Mouse (Mus musculus) kidney, embryonic 16.5 days (tissue): ENCODE measurements around the gene Ttl. TPM values are rescaled to one million over a fixed set of nuclear protein-coding genes. Genes with fewer than 3 reads are reported as not detected.

Experiments
- ATAC-seq: fragments of 200-750 bp; cut with Nextera tagmentation; 2 replicates; pipeline ENCODE4 v1.8.0; 2017; ENCODE audit warnings: moderate TSS enrichment; ENCODE audit not compliant: low FRiP score, low TSS enrichment
- H3K27ac ChIP-seq: fragments of 300-500 bp; sonication (generic); 2 replicates; pipeline ENCODE4 v1.5.1; 2014; ENCODE audit warnings: low read length
- H3K27me3 ChIP-seq: fragments of 300-500 bp; sonication (generic); 2 replicates; pipeline ENCODE4 v1.6.1; 2014; ENCODE audit warnings: low read length, control low read depth, mixed read lengths; ENCODE audit not compliant: insufficient read depth
- H3K36me3 ChIP-seq: fragments of 300-500 bp; sonication (generic); 2 replicates; pipeline ENCODE4 v1.6.1; 2014; ENCODE audit warnings: low read length, control low read depth, mixed read lengths; ENCODE audit not compliant: insufficient read depth
- H3K4me1 ChIP-seq: fragments of 300-500 bp; sonication (generic); 2 replicates; pipeline ENCODE4 v1.6.1; 2014; ENCODE audit warnings: low read length, control low read depth, mixed read lengths; ENCODE audit not compliant: insufficient read depth
- H3K4me2 ChIP-seq: fragments of 300-500 bp; sonication (generic); replicated peaks from 2 replicates; pipeline ENCODE4 v1.6.1; 2014; ENCODE audit warnings: low read depth, low read length
- H3K4me3 ChIP-seq: fragments of 300-500 bp; sonication (generic); 2 replicates; pipeline ENCODE4 v1.5.1; 2014; ENCODE audit warnings: mild to moderate bottlenecking, low read length
- H3K9ac ChIP-seq: fragments of 300-500 bp; sonication (generic); replicated peaks from 2 replicates; pipeline ENCODE4 v1.6.1; 2014; ENCODE audit warnings: low read length
- H3K9me3 ChIP-seq: fragments of 300-500 bp; sonication (generic); 2 replicates; pipeline ENCODE4 v1.6.1; 2016; ENCODE audit warnings: low read length, control low read depth
- WGBS: fragments of 180-500 bp; shearing (Covaris S2); extraction: QIAGEN DNeasy Blood & Tissue Kit; methylation state at CpG from one replicate; pipeline ENCODE4 v1.1.7; 2014; 5-methylcytosine and 5-hydroxymethylcytosine counted together
- polyA plus RNA-seq: library from polyadenylated mRNA; unstranded; fragments of >200 nt; fragmentation: Nextera tagmentation; extraction: Ambion mirVana; gene quantifications from 2 replicates; pipeline ENCODE4 v1.2.1, GENCODE M21; 2015

Gene Ttl
- polyA plus RNA-seq, result 13.4 TPM in 2 replicates

- H3K4me2 ChIP-seq, result peak within 1 kb of the TSS; percentile 75
- H3K27ac ChIP-seq, result peak within 1 kb of the TSS; percentile 45
- peak; percentile 93 for ATAC-seq
- H3K4me1 ChIP-seq, result peaks cover 12% of the 10 kb centered on the region
- H3K9me3 ChIP-seq, result no peaks in the 10 kb centered on the region
- H3K36me3 ChIP-seq, result peaks cover 13% of the 10 kb centered on the region; the same call in 1 of the 2 replicates
- H3K27me3 ChIP-seq, result no peaks in the 10 kb centered on the region
- H3K9ac ChIP-seq, result peak within 1 kb of the TSS; percentile 75
- 1% methylated on average over 57 of the region's 62 CpGs for WGBS
- H3K4me3 ChIP-seq, result peak within 1 kb of the TSS; percentile 66
These were observed at the start of gene Ttl for GRCm38 (mm10) chr2:129065437-129066282. Ttl (plus strand) TSS chr2:129065942.

- Histone ChIP-seq H3K4me3 (no peak overlapping the region), H3K4me1 (no peaks in the 10 kb centered on the region), H3K9ac (no peak overlapping the region), H3K27ac (no peak overlapping the region), H3K4me2 (no peak overlapping the region), H3K36me3 (no peaks in the 10 kb centered on the region), H3K27me3 (no peaks in the 10 kb centered on the region), H3K9me3 (no peaks in the 10 kb centered on the region)
- no peak for ATAC-seq
- 79% methylated on average over 2 of the region's 2 CpGs for WGBS
These were observed 45.6 kb upstream of the Ttl start for GRCm38 (mm10) chr2:129020106-129020505.

DNA sequence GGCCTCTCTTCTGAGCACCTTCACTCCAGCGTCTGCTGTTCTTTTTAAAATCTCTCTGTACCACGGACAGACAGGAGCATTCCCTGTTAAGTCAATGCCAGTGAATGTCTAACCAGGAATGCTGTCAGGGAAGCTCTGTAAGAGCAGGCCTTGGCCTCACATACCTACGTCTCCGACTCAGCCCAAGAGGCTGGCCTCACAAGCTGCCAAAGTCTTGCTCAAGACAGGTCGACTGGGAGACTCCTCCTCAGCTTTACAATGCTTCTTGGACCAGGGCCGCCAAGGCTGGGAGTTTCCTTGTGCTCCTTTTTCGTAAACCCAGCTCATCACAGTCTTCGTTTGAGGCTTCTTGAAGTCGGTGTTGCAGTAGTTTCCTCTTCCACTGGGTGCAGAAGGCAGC is 40.9 kb upstream of the Ttl start:
- H3K4me1 ChIP-seq, result no peaks in the 10 kb centered on the region
- no peak overlapping the region for H3K27ac ChIP-seq
- WGBS, result 80% methylated on average over 9 of the region's 9 CpGs
- H3K36me3 ChIP-seq, result no peaks in the 10 kb centered on the region
- no peak overlapping the region for H3K9ac ChIP-seq
- no peaks in the 10 kb centered on the region for H3K27me3 ChIP-seq
- no peak for ATAC-seq
- no peak overlapping the region for H3K4me2 ChIP-seq
- H3K9me3 ChIP-seq, result no peaks in the 10 kb centered on the region
- H3K4me3 ChIP-seq, result no peak overlapping the region

- no peak overlapping the region for H3K4me3 ChIP-seq
- no peak overlapping the region for H3K27ac ChIP-seq
- no peaks in the 10 kb centered on the region for H3K36me3 ChIP-seq
- H3K27me3 ChIP-seq, result peaks cover 26% of the 10 kb centered on the region
- peaks cover 15% of the 10 kb centered on the region for H3K4me1 ChIP-seq
- no peak overlapping the region for H3K4me2 ChIP-seq
- no peak for ATAC-seq
- H3K9me3 ChIP-seq, result no peaks in the 10 kb centered on the region
- 79% methylated on average over 5 of the region's 5 CpGs for WGBS
- no peak overlapping the region for H3K9ac ChIP-seq
These were observed 30.4 kb upstream of the Ttl start for GRCm38 (mm10) chr2:129035381-129035780.

DNA sequence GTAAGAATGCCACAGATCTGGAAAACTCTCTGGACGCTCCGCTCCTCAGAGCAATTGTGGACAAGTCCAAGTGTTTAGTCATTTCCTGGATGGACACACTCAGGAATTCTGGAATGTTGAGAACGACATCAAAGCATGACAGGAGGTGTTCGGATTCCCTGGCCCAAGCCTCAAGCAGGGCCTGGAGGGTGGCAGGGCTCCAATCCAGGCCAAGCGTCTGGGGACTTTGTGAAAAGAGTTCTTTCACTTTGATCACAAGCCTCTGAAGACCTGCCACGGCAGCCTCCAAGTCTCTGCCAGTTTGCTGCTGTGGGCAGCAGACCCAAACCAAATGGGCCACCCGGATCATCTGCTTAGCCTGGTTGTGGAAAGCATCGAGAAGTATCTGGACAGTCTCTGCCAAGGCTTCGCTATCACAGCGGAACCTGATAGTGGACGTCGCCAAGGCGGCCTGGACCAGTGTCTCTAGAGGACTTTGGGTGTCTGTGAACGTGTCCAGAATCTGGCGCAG is 27.3 kb upstream of the Ttl start:
- Histone ChIP-seq H3K4me2 (peak overlapping the region; percentile 74), H3K9me3 (no peaks in the 10 kb centered on the region), H3K4me1 (peaks cover 15% of the 10 kb centered on the region), H3K27me3 (peaks cover 33% of the 10 kb centered on the region), H3K4me3 (peak overlapping the region; percentile 46), H3K27ac (no peak overlapping the region), H3K9ac (peak overlapping the region; percentile 57), H3K36me3 (no peaks in the 10 kb centered on the region)
- 19% methylated on average over 15 of the region's 15 CpGs for WGBS
- ATAC-seq, result no peak

GRCm38 (mm10) chr2:129038937-129039631 is 26.7 kb upstream of the Ttl start:
- ATAC-seq, result peak; percentile 73
- H3K9me3 ChIP-seq, result no peaks in the 10 kb centered on the region
- peak overlapping the region; percentile 46 for H3K4me3 ChIP-seq
- H3K27me3 ChIP-seq, result peaks cover 33% of the 10 kb centered on the region
- no peaks in the 10 kb centered on the region for H3K36me3 ChIP-seq
- peak overlapping the region; percentile 57 for H3K9ac ChIP-seq
- no peak overlapping the region for H3K27ac ChIP-seq
- peak overlapping the region; percentile 74 for H3K4me2 ChIP-seq
- 1% methylated on average over 62 of the region's 62 CpGs for WGBS
- peaks cover 15% of the 10 kb centered on the region for H3K4me1 ChIP-seq

GRCm38 (mm10) chr2:129040567-129040966 is 25.2 kb upstream of the Ttl start:
- WGBS, result 27% methylated on average over 6 of the region's 6 CpGs
- H3K9ac ChIP-seq, result no peak overlapping the region
- no peaks in the 10 kb centered on the region for H3K36me3 ChIP-seq
- peaks cover 15% of the 10 kb centered on the region for H3K4me1 ChIP-seq
- H3K4me3 ChIP-seq, result no peak overlapping the region
- no peak overlapping the region for H3K27ac ChIP-seq
- ATAC-seq, result no peak
- H3K27me3 ChIP-seq, result peaks cover 33% of the 10 kb centered on the region
- no peak overlapping the region for H3K4me2 ChIP-seq
- no peaks in the 10 kb centered on the region for H3K9me3 ChIP-seq

DNA sequence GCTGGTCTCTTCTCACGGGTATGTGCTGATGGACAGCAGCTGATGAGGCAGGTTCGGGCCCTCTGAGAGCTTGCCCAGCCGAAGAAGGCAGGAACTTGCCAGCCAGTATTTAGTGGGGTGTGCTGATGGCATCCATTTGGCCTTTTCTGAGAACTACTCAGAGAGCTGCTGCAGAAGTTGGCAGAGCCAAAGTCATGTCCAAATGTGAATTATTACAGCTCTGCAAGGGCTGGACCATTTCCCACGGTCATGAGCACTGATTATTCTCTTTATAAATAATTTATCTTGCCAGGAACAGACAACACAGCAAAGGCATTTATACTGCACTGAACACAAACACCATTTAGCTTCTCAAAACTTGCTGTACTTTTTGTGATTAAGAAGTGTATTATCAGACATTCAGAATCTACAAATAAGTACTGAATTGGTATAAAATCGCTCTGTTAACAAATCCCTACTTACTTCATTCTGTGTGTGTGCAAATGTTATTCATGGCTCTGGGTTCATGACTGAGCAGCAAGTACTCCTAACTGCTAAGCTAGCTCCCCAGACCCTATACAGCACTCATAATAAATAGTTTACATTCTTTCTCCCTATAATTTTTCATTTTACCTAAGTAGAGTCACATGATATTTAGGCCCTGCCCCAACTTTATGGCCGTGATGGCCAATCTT is 19.4 kb upstream of the Ttl start:
- peaks cover 7% of the 10 kb centered on the region for H3K4me1 ChIP-seq
- H3K9ac ChIP-seq, result no peak overlapping the region
- H3K36me3 ChIP-seq, result no peaks in the 10 kb centered on the region
- 0 out of 2 replicates have a peak overlapping the region, but pooled peaks have one; percentile 43 for H3K27ac ChIP-seq
- WGBS, result 51% methylated on average over 6 of the region's 6 CpGs
- H3K27me3 ChIP-seq, result no peaks in the 10 kb centered on the region
- no peak overlapping the region for H3K4me3 ChIP-seq
- H3K4me2 ChIP-seq, result no peak overlapping the region
- no peak for ATAC-seq
- H3K9me3 ChIP-seq, result no peaks in the 10 kb centered on the region

- Histone ChIP-seq H3K4me3 (no peak overlapping the region), H3K4me2 (no peak overlapping the region), H3K4me1 (peaks cover 7% of the 10 kb centered on the region), H3K9ac (no peak overlapping the region), H3K27ac (peak overlapping the region; percentile 43; the same call in 1 of the 2 replicates), H3K9me3 (no peaks in the 10 kb centered on the region), H3K27me3 (no peaks in the 10 kb centered on the region), H3K36me3 (no peaks in the 10 kb centered on the region)
- peak; percentile 65; the same call in 1 of the 2 replicates for ATAC-seq
- WGBS, result 48% methylated on average over 4 of the region's 4 CpGs
These were observed 18.9 kb upstream of the Ttl start for GRCm38 (mm10) chr2:129046846-129047196.
